Mouse (Mus musculus) right cerebral cortex, adult 2 months (tissue): ENCODE data around the gene Mcee.

Experiments used
- DNase-seq, 2 experiments: peaks; one replicate each; pipeline ENCODE4 v3.0.0; 2021 to 2022; ENCODE audit warnings: low spot score in 2 of 2

The Mcee gene

GRCm38 (mm10) chr7:64424861-64425260, 32.5 kb downstream of the Mcee start:
- no peak for DNase-seq

- DNase-seq = no peak
Measured at GRCm38 (mm10) chr7:64439595-64440518, 47.5 kb downstream of the Mcee start.

- DNase-seq = no peak
Measured at GRCm38 (mm10) chr7:64440519-64440918, 48.1 kb downstream of the Mcee start.

GRCm38 (mm10) chr7:64450631-64451030, 58.2 kb downstream of the Mcee start:
- no peak for DNase-seq

GRCm38 (mm10) chr7:64451441-64451840, 59.0 kb downstream of the Mcee start:
- DNase-seq = peak; percentile 52 to 63

GRCm38 (mm10) chr7:64451861-64452382, 59.5 kb downstream of the Mcee start:
- peak; percentile 24 to 40 for DNase-seq

- DNase-seq = peak in 1 of 2 experiments; percentile 11
Measured at GRCm38 (mm10) chr7:64452471-64453222, 60.2 kb downstream of the Mcee start.

GRCm38 (mm10) chr7:64456176-64456575, 63.8 kb downstream of the Mcee start:
- no peak for DNase-seq

GRCm38 (mm10) chr7:64456676-64457075, 64.3 kb downstream of the Mcee start:
- DNase-seq = no peak

GRCm38 (mm10) chr7:64457811-64458210, 65.4 kb downstream of the Mcee start:
- no peak for DNase-seq
